Comparison of ENCODE assay signal across 8 mouse cellular contexts in the genomic region with DNA sequence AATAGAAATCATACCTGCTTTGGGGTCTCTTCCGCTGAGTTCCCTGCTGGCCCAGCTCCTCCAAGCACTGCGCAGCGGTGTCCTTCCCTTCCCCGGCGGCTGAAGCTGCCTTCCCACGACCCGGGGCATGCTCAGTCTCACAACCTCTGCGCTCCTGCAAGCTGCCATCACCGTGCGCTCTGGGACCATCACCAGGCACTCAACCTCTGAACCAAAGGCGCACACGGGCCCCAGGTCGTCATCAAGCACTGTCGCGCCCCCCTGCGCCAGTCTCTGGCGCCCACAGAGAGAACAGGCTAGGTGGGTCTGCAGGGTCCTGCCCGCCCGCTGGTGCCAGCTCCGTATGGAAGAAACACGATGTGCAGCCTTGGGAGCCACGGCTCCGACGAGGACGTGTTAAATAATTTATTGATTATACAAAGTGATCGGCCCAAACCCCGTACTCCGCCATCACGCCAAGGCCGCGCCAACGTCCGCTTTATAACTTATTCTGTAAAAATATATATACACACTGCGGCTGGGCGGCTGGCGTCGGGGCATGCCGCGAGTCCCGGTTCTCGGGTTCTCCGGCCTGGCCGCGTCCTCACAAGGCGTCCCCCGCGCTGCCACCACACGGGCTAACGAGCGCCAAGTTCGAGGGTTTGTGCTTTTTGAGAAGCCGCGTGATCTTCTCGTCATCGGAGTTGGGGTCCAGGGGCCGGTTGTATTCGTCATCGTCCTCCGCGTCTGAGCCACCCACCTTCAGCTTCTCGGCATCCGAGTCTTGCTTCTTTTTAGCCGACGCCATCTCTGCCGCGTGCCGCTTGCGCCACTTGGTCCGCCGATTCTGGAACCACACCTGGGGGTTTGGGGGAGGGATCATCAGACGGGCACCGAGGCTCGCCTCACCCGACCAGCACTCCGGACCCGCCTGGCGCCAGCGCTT. TPM values are rescaled to one million over a fixed set of nuclear protein-coding genes. Genes with fewer than 3 reads are reported as not detected.
DNase-seq lines count a peak whose midpoint lies in the region; ATAC-seq and TF ChIP-seq lines count a peak whose summit lies in the region.

No protein-coding gene starts in this region.

- H3K9ac ChIP-seq in liver, embryonic 11.5 days (ENCODE audit: low read depth, low read length): no peak overlapping the region
- H3K9ac ChIP-seq in liver, postnatal 0 days (replicated peaks): no peak overlapping the region
- peak overlapping the region; percentile 54 for H3K9ac ChIP-seq in hindbrain, embryonic 11.5 days (ENCODE audit: low read depth, low read length)
- H3K9ac ChIP-seq in midbrain, embryonic 14.5 days (replicated peaks; ENCODE audit: low read length): peak overlapping the region; percentile 34; the same call in 1 of the 2 replicates

- no peaks in the 10 kb centered on the region for H3K36me3 ChIP-seq in liver, embryonic 11.5 days (ENCODE audit: control insufficient read depth, insufficient read depth, low read length)
- H3K36me3 ChIP-seq in liver, postnatal 0 days (replicated peaks; ENCODE audit: insufficient read depth, low read length): 0 out of 2 replicates have a peak, but pooled peaks cover 2% of the 10 kb centered on the region
- peaks cover 18% of the 10 kb centered on the region; the same call in 1 of the 2 replicates for H3K36me3 ChIP-seq in embryonic facial prominence, embryonic 10.5 days (replicated peaks)
- H3K36me3 ChIP-seq in hindbrain, embryonic 11.5 days (ENCODE audit: control insufficient read depth, insufficient read depth, low read length): no peaks in the 10 kb centered on the region
- H3K36me3 ChIP-seq in midbrain, embryonic 14.5 days (ENCODE audit: control insufficient read depth, insufficient read depth, low read length): no peaks in the 10 kb centered on the region

- no peak for ATAC-seq in liver, embryonic 11.5 days (replicated peaks; ENCODE audit: low FRiP score)
- no peak for ATAC-seq in liver, postnatal 0 days
- no peak for ATAC-seq in hindbrain, embryonic 11.5 days (ENCODE audit: low FRiP score)
- ATAC-seq in midbrain, embryonic 14.5 days (ENCODE audit: low FRiP score, low TSS enrichment): no peak

- intact Hi-C loops in left cerebral cortex, postnatal 14 days (cut with DNase I): no loop called here
- intact Hi-C loops in left cerebral cortex, postnatal 10 days (cut with DNase I): loop anchor here (10.0 kb wide), 1 partner anchor 276 kb away; no protein-coding TSS in a partner anchor

- peak overlapping the region; percentile 43 for H3K4me3 ChIP-seq in liver, embryonic 11.5 days (ENCODE audit: low read depth, low read length)
- no peak overlapping the region for H3K4me3 ChIP-seq in liver, postnatal 0 days (ENCODE audit: low read depth, low read length)
- peak overlapping the region; percentile 59 for H3K4me3 ChIP-seq in embryonic facial prominence, embryonic 10.5 days
- peak overlapping the region; percentile 47 for H3K4me3 ChIP-seq in hindbrain, embryonic 11.5 days (ENCODE audit: low read depth, low read length)
- H3K4me3 ChIP-seq in midbrain, embryonic 14.5 days (replicated peaks; ENCODE audit: low read depth, low read length): peak overlapping the region; percentile 34

- no peak for TF ChIP-seq CTCF in liver, postnatal 0 days (IDR thresholded peaks at IDR 0.05; ENCODE audit: low read depth)

- H3K9me3 ChIP-seq in liver, embryonic 11.5 days (ENCODE audit: control insufficient read depth, low read length): no peaks in the 10 kb centered on the region
- H3K9me3 ChIP-seq in liver, postnatal 0 days (ENCODE audit: low read length): no peaks in the 10 kb centered on the region
- H3K9me3 ChIP-seq in embryonic facial prominence, embryonic 10.5 days: no peaks in the 10 kb centered on the region
- no peaks in the 10 kb centered on the region for H3K9me3 ChIP-seq in hindbrain, embryonic 11.5 days (ENCODE audit: control insufficient read depth, low read length)
- no peaks in the 10 kb centered on the region for H3K9me3 ChIP-seq in midbrain, embryonic 14.5 days (ENCODE audit: control insufficient read depth, low read length)

- TF ChIP-seq EP300 in liver, postnatal 0 days (IDR thresholded peaks at IDR 0.05; ENCODE audit: low read depth): no peak

- H3K27me3 ChIP-seq in liver, embryonic 11.5 days (replicated peaks; ENCODE audit: control insufficient read depth, insufficient read depth, low read length): peaks cover 83% of the 10 kb centered on the region
- peaks cover 70% of the 10 kb centered on the region for H3K27me3 ChIP-seq in liver, postnatal 0 days (ENCODE audit: insufficient read depth, low read length)
- H3K27me3 ChIP-seq in embryonic facial prominence, embryonic 10.5 days (replicated peaks; ENCODE audit: low read depth, poor library complexity, severe bottlenecking): peaks cover 99% of the 10 kb centered on the region
- H3K27me3 ChIP-seq in hindbrain, embryonic 11.5 days (ENCODE audit: control insufficient read depth, insufficient read depth, low read length): peaks cover 92% of the 10 kb centered on the region
- peaks cover 95% of the 10 kb centered on the region for H3K27me3 ChIP-seq in midbrain, embryonic 14.5 days (ENCODE audit: control insufficient read depth, insufficient read depth, low read length)

- H3K27ac ChIP-seq in liver, embryonic 11.5 days (ENCODE audit: low read depth, low read length): no peak overlapping the region
- no peak overlapping the region for H3K27ac ChIP-seq in liver, postnatal 0 days (ENCODE audit: low read depth)
- no peak overlapping the region for H3K27ac ChIP-seq in embryonic facial prominence, embryonic 10.5 days (replicated peaks)
- H3K27ac ChIP-seq in hindbrain, embryonic 11.5 days (ENCODE audit: low read depth, low read length): no peak overlapping the region
- no peak overlapping the region for H3K27ac ChIP-seq in midbrain, embryonic 14.5 days (replicated peaks; ENCODE audit: low read depth, low read length)

- H3K4me1 ChIP-seq in liver, embryonic 11.5 days (replicated peaks; ENCODE audit: control insufficient read depth, insufficient read depth, low read length): peaks cover 20% of the 10 kb centered on the region
- H3K4me1 ChIP-seq in liver, postnatal 0 days (ENCODE audit: insufficient read depth): peaks cover 3% of the 10 kb centered on the region
- H3K4me1 ChIP-seq in embryonic facial prominence, embryonic 10.5 days: peaks cover 38% of the 10 kb centered on the region
- H3K4me1 ChIP-seq in hindbrain, embryonic 11.5 days (replicated peaks; ENCODE audit: control insufficient read depth, insufficient read depth, low read length): peaks cover 9% of the 10 kb centered on the region; the same call in 1 of the 2 replicates
- H3K4me1 ChIP-seq in midbrain, embryonic 14.5 days (ENCODE audit: control insufficient read depth, insufficient read depth, low read length): 0 out of 2 replicates have a peak, but pooled peaks cover 8% of the 10 kb centered on the region

- peak; percentile 41 for DNase-seq in liver, embryonic 11.5 days (ENCODE audit: low spot score)
- DNase-seq in liver, postnatal 0 days: no peak
- peak; percentile 62 for DNase-seq in embryonic facial prominence, embryonic 10.5 days (ENCODE audit: low spot score)
- peak; percentile 69 for DNase-seq in hindbrain, embryonic 11.5 days (ENCODE audit: low spot score)
- peak; percentile 50 for DNase-seq in midbrain, embryonic 14.5 days
- DNase-seq in urinary bladder, postnatal 36 days (ENCODE audit: low spot score in 2 of 2): no peak
- no peak for DNase-seq in left cerebral cortex, postnatal 14 days (ENCODE audit: low spot score in 2 of 2)
- DNase-seq in left cerebral cortex, postnatal 10 days (ENCODE audit: extremely low spot score in 1 of 2, low spot score in 2 of 2): no peak

- WGBS in liver, embryonic 11.5 days: 3% methylated on average over 78 of the region's 78 CpGs
- WGBS in liver, postnatal 0 days (ENCODE audit: insufficient replicate concordance): 3% methylated on average over 78 of the region's 78 CpGs
- 1% methylated on average over 78 of the region's 78 CpGs for WGBS in embryonic facial prominence, embryonic 10.5 days
- WGBS in hindbrain, embryonic 11.5 days: 2% methylated on average over 78 of the region's 78 CpGs
- 1% methylated on average over 78 of the region's 78 CpGs for WGBS in midbrain, embryonic 14.5 days

- H3K4me2 ChIP-seq in liver, embryonic 11.5 days: peak overlapping the region; percentile 56
- H3K4me2 ChIP-seq in liver, postnatal 0 days (ENCODE audit: low read depth, low read length): no peak overlapping the region
- H3K4me2 ChIP-seq in hindbrain, embryonic 11.5 days (replicated peaks; ENCODE audit: low read depth, low read length): peak overlapping the region; percentile 74
- H3K4me2 ChIP-seq in midbrain, embryonic 14.5 days (ENCODE audit: low read length): peak overlapping the region; percentile 50

RNA-seq across cellular contexts. Expression of a gene that starts 1.5 kb away (rescaled TPM):
- 0.32 and 0.56 TPM in 2 replicates for polyA plus RNA-seq in liver, embryonic 11.5 days (2014; fragmentation: Nextera tagmentation; extraction: Ambion mirVana)
- polyA plus RNA-seq in liver, postnatal 0 days (2015; fragmentation: Nextera tagmentation; extraction: Ambion mirVana): not detected in 2 replicates
- 3.8 and 15.1 TPM in 2 replicates for polyA plus RNA-seq in embryonic facial prominence, embryonic 10.5 days (2016; fragmentation: Nextera tagmentation; extraction: Ambion mirVana)
- polyA plus RNA-seq in hindbrain, embryonic 11.5 days (2014; fragmentation: Nextera tagmentation; extraction: Ambion mirVana): 21.1 and 21.5 TPM in 2 replicates
- 8.0 and 9.0 TPM in 2 replicates for polyA plus RNA-seq in midbrain, embryonic 14.5 days (2014; fragmentation: Nextera tagmentation; extraction: Ambion mirVana)
- total RNA-seq in left cerebral cortex, postnatal 14 days (2021): 1 to 10 TPM; 1.5 to 4.7 TPM
- total RNA-seq in left cerebral cortex, postnatal 10 days (2021): under 1 TPM; 0.39 to 0.75 TPM

Comparison
In these comparisons a context has a peak if more than half of its experiments do, and no peak if none do; other contexts are left out.
1. DNase-seq: peak in liver, embryonic 11.5 days (single experiment), embryonic facial prominence, embryonic 10.5 days (single experiment), hindbrain, embryonic 11.5 days (single experiment) and midbrain, embryonic 14.5 days (single experiment); none in liver, postnatal 0 days (single experiment), urinary bladder, postnatal 36 days (0 of 2), left cerebral cortex, postnatal 14 days (0 of 2) and left cerebral cortex, postnatal 10 days (0 of 2).
2. H3K9ac ChIP-seq: peak in hindbrain, embryonic 11.5 days (single experiment) and midbrain, embryonic 14.5 days (single experiment); none in liver, embryonic 11.5 days (single experiment) and liver, postnatal 0 days (single experiment).